Mouse (Mus musculus): Measurements from ENCODE around the gene Hlcs. TPM values are rescaled to one million over a fixed set of nuclear protein-coding genes. Genes with fewer than 3 reads are reported as not detected.

Hlcs gene
- total RNA-seq, 2 experiments from 2014 or later = 16.6 to 17.4 TPM

DNA sequence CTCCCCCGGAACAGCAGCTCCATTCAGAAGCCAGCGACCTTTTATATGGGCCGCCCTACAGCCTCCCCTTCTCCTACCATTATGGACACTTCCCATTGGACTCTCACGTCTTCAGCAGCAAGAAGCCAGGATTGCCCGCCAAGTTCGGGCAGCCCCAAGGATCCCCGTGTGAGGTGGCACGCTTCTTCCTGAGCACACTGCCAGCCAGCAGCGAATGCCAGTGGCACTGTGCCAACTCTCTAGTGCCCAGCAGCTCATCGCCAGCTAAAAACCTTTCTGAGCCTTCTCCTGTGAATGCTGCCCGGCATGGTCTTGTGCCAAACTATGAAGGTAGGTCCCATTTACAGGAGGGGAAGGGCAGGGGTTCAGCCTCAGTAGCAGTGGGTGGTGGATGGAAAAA, 190.1 kb downstream of the Hlcs start:
- no peak for TF ChIP-seq CTCF (IDR thresholded peaks at IDR 0.05)
- H3K27ac ChIP-seq = no peak overlapping the region
- DNase-seq (ENCODE audit: extremely low spot score in 1 of 2, low spot score in 2 of 2) = peak; percentile 17 to 25
- intact Hi-C loops (cut with DNase I) = no loop called here
- H3K4me3 ChIP-seq = no peak overlapping the region

DNA sequence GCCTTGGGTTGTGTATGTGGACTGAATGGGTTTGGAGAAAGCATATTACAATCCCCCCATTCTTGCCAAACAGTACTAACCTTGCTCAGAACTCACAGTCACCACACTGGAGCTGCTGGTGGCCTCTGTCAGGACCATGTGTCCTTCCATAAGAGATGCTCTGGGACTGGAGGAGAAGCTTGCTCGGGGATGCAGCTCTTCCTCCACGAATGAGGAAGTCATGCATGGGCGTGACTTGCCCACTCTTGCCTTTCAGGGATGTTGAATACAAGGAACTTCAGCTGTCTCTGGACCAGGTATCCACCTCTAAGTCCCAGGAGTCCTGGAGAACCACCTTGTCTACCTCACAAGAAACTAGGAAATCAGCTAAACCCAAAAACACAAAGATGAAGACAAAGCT, 191.0 kb downstream of the Hlcs start:
- intact Hi-C loops (cut with DNase I) = no loop called here
- DNase-seq (ENCODE audit: extremely low spot score in 1 of 2, low spot score in 2 of 2) = no peak
- no peak for TF ChIP-seq CTCF (IDR thresholded peaks at IDR 0.05)
- no peak overlapping the region for H3K4me3 ChIP-seq
- no peak overlapping the region for H3K27ac ChIP-seq

DNA sequence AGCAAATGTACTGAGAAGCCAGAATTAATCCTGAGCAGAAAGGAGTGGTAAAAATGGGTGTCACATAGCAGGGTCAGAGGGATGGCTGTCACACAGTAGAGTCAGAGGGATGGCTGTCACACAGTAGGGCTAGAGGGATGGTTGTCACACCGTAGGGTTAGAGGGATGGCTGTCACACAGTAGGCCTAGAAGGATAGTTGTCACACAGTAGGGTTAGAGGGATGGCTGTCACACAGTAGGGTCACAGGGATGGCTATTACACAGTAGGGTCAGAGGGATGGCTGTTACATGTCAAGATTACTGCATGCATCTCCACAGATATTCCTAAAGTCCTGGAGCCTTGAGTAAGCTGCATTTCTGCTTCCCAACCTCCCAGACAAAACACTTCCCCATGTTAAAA, 195.0 kb downstream of the Hlcs start:
- TF ChIP-seq CTCF (IDR thresholded peaks at IDR 0.05) = no peak
- DNase-seq (ENCODE audit: extremely low spot score in 1 of 2, low spot score in 2 of 2) = no peak
- H3K4me3 ChIP-seq = no peak overlapping the region
- intact Hi-C loops (cut with DNase I) = no loop called here
- no peak overlapping the region for H3K27ac ChIP-seq

DNA sequence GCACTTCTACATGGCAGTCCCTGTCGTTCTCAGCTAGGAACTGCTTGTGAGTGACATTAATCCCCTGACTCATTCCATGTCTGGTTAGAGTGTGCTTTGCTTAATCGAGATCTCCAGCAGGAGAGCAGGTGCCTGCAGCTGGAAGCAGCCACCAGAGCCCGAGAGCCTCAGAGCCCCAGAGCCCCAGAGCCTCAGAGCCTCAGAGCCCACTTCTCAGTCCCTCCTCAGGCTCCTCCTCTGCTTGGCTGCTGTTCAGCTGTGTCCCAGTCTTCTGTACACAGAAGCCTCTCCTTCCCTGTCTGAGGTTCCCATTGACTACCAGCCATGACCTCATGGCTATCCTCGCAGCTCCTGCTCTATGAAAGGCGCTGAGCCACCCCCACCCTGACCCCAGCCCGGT, 196.0 kb downstream of the Hlcs start:
- intact Hi-C loops (cut with DNase I) = no loop called here
- H3K27ac ChIP-seq = no peak overlapping the region
- TF ChIP-seq CTCF (IDR thresholded peaks at IDR 0.05) = no peak
- H3K4me3 ChIP-seq = no peak overlapping the region
- no peak for DNase-seq (ENCODE audit: extremely low spot score in 1 of 2, low spot score in 2 of 2)

DNA sequence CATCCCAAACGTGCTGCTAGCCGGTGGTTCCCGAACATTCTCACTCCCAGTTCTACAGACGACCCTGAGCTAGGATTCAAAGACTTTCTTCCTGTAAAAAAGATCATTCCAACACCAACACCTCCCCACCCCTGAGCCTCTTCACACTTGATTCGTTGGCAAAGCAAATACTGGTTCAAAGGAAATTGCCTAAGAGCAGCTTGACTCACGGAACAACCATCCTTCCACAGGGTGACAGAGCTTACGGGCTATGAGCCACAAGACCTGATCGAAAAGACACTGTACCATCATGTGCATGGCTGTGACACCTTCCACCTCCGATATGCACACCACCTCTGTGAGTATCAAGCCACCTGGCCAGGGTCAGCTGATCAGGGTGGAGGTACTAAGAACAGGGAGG, 198.7 kb downstream of the Hlcs start:
- no peak for DNase-seq (ENCODE audit: extremely low spot score in 1 of 2, low spot score in 2 of 2)
- TF ChIP-seq CTCF (IDR thresholded peaks at IDR 0.05) = no peak
- H3K4me3 ChIP-seq = no peak overlapping the region
- no peak overlapping the region for H3K27ac ChIP-seq
- intact Hi-C loops (cut with DNase I) = no loop called here

DNA sequence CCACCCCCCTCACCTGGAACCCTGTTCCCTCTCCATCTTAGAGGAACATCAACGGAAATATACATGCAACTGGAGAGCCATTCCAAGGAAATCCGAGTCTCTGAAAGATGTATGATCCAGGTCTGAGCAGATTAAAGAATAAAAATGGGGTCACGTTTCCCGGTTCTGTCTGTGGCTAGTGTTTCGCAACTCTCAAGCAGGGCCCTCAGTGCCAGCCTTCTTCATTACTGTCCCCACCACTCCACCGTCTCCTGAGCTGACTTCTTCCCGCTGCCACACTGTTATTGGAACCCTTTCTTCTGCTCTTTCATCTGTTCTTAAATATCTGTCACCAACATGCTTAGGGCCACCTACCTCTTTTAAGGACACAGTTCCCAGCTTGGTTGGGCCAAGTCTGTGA, 200.2 kb downstream of the Hlcs start:
- intact Hi-C loops (cut with DNase I) = no loop called here
- no peak for TF ChIP-seq CTCF (IDR thresholded peaks at IDR 0.05)
- H3K27ac ChIP-seq = no peak overlapping the region
- DNase-seq (ENCODE audit: extremely low spot score in 1 of 2, low spot score in 2 of 2) = no peak
- no peak overlapping the region for H3K4me3 ChIP-seq

DNA sequence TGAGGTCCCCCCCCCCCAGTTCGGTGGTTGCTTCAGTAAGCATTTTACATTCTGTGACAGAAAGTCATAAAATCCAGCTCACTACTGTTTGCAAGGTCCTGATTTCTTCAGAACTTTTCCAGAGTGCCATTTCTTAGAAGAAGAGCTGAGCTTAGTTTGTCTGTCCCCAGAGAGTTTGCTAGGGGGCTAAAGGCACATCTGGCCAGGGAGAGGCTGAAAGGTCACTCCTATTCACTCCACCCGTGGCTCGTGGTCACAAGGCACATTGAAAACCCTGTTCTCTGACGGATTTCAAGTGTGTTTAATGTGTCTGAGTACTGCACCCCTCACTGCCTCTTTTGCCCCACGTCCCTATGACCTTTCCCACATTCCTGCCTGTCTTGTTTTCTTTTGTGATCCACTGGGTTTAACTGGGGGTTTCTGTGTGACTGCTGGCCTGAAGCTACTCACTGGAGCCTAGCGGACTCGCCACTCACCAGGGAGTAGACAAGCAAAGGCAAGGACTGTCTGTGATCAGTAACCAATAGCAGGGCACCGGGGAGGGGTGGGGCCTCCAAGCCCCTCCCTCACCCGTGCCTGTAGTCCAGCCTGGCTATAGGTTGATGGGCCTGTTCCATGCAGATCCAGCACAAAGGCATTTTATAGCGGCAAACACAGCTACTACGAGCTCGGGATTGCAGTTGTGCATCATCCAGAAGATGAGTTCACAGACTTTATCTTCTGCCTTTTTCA, 215.5 kb downstream of the Hlcs start:
- no peak overlapping the region for H3K4me3 ChIP-seq
- H3K27ac ChIP-seq = no peak overlapping the region
- no peak for DNase-seq (ENCODE audit: extremely low spot score in 1 of 2, low spot score in 2 of 2)
- no peak for TF ChIP-seq CTCF (IDR thresholded peaks at IDR 0.05)
- intact Hi-C loops (cut with DNase I) = loop anchor here (10.0 kb wide), 1 partner anchor 1403 kb away; no protein-coding TSS in a partner anchor

DNA sequence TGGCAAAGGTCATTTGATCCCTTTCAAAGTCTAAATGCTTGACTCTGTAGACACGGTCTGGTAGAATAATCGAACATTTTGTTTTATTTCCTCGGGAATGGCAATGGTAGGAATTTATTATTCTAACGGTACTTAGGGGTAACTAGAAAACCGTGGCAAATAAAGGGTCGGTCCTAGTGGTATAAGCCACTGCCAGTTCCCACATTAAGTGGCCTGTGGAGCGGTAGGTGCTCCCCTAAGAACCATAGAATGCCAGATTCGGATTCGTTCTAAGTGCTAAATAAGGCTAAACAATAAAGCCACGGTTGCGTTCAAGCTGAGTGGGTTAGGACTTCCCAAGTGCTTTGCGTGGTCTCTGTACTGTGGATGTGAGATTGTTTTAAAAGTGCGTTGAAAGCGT, 216.9 kb downstream of the Hlcs start:
- no peak for TF ChIP-seq CTCF (IDR thresholded peaks at IDR 0.05)
- Histone ChIP-seq H3K27ac (no peak overlapping the region), H3K4me3 (no peak overlapping the region)
- intact Hi-C loops (cut with DNase I) = loop anchor here (10.0 kb wide), 1 partner anchor 1402 kb away; no protein-coding TSS in a partner anchor
- DNase-seq (ENCODE audit: extremely low spot score in 1 of 2, low spot score in 2 of 2) = no peak

DNA sequence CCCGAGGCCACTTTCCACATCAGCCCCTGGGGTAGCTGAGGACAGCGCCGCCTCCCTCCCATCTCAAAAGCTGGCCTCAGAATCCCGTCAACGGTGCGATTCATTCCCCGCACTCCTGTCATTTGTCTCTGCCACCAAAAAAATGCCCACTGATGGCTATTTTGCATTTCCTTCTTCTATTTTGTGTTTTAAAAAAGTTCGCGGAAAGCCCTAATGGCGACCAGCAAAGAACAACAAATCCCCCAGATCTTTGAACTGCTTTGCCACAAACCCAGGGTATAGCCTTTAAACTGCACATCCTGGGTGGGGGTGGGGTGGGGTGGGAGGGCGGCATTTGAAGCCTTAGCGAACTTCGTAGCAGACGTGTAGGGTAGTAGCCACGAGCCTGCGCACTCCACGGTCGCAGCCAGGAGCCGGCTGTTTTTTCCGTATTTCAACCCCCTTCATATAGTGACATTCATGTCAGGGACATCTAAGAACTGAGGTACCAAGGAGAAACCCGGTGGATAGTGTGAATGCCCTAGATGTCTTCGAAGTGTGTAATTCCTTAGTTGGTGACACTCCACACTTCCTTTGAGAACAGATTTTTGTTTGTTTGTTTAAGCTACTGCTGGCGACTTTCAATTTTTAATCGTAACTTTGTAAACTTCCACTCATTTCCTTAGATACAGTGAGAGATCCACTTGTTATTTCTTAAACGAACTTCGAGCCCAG, 218.1 kb downstream of the Hlcs start:
- Histone ChIP-seq H3K4me3 (no peak overlapping the region), H3K27ac (no peak overlapping the region)
- TF ChIP-seq CTCF (IDR thresholded peaks at IDR 0.05) = no peak
- DNase-seq (ENCODE audit: extremely low spot score in 1 of 2, low spot score in 2 of 2) = no peak
- intact Hi-C loops (cut with DNase I) = loop anchor here (2.0 to 10.0 kb wide), 2 partner anchors 14 to 1400 kb away; no protein-coding TSS in a partner anchor

DNA sequence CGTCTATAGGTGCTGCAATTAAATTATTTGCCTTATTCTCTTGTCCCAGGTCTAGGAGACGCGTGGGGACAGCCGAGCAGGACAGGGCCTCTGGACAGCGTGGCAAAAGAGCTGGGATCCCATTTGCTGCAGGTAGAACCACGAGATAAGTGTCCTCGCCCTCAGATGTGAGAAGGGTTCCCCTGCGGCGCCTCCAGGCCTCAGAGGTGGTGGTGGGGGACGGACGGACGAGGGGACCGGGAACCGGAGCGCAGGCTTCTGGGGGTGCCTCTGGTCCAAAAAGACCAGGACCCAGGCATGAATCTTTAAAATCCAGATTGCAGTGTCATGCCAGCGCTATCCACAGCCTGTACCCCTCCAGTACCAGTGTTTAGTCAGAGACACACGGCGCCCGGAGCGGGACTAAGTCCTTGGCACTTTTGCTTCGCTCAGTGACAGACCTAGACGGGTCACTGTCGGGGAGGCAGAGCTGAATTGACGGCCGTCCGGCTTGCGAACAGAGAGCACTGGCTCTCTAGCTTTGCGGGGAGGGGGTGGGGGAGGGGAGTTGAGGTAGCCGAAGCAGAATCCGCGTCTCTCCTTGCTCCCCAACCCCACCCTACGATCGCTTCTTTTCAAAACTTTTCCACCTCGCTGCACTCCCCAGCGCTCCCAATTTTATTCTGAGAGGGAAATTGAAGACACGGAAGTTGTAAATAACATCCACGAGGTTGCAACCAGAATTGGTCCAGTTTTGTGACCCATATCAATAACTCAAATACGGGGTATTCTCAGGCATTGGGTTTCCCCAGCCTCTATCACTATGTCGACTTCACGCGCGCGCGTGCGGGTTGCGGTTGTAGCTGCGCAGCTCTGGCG, 218.9 kb downstream of the Hlcs start:
- Histone ChIP-seq H3K4me3 (no peak overlapping the region), H3K27ac (no peak overlapping the region)
- intact Hi-C loops (cut with DNase I) = loop anchor here (2.0 to 10.0 kb wide), 2 partner anchors 14 to 1400 kb away; no protein-coding TSS in a partner anchor
- TF ChIP-seq CTCF (IDR thresholded peaks at IDR 0.05) = no peak
- no peak for DNase-seq (ENCODE audit: extremely low spot score in 1 of 2, low spot score in 2 of 2)

DNA sequence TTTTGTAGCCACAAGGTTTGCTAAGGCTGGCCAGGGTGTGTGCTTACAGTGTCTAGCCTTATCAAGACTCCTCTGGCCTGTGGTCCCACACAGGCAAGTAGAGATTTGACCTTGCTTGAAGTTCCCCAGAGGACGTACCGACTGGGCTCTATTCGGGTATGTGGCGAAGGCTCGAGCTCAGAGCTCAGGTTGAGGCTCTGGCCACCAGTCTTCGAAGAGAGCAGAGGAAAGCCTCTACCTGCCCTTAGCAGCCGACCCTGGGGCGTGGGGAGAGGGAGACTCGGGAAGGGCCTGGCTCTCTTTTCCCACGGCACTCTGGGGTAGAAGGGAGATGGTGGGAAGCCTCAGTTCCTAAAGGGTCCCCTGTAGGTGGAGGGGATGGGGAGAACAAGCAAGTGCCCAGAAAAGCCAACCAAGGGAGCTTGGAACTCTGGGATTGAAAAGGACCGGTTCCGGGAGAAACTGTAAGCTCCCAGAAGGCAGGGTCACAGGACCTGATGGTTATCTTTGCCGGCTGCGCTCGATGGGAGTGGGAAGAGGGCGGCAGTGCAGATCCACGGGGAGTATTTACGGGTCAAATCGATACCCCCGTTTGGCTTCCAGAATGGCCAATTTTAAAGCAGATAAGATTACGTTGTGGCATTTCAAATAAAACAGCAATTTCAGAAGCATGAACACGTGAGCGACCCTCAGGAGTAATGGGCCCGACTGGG, 220.1 kb downstream of the Hlcs start:
- TF ChIP-seq CTCF (IDR thresholded peaks at IDR 0.05) = no peak
- intact Hi-C loops (cut with DNase I) = loop anchor here (10.0 kb wide), 1 partner anchor 1399 kb away; no protein-coding TSS in a partner anchor
- no peak for DNase-seq (ENCODE audit: extremely low spot score in 1 of 2, low spot score in 2 of 2)
- Histone ChIP-seq H3K4me3 (no peak overlapping the region), H3K27ac (no peak overlapping the region)

All from left cerebral cortex, adult 2 months (tissue).